Mouse (Mus musculus) urinary bladder, postnatal 4 days (tissue): ENCODE measurements around the gene Pnmt.
A peak's percentile ranks its signal among the peaks of the same experiment; 100 is the strongest.

Experiments
- DNase-seq, 2 experiments: peaks; one replicate each; pipeline ENCODE4 v3.0.0; 2021 to 2022; ENCODE audit warnings: low spot score in 2 of 2

The Pnmt gene

DNA sequence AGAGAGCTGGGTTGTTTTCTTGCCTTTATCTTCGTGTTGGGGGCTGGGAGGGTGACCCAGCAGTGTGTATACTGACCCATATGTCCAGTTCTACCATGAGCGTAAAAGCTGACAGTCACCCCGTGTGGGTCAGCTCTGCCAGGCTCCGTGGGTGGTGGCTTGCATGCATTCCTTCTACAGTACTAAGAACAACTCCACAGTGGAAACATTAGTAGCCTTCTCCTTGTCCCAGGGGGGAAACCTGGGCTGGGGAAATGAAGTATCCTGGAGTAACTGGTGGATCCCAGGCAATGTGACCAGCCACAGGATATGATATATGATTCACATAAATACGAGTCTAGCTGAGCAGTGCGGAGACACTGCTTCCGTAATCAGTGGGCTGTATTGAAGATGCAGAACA lies 27.5 kb downstream of the Pnmt start:
- DNase-seq: no peak

GRCm38 (mm10) chr11:98414162-98414561 lies 27.9 kb downstream of the Pnmt start:
- DNase-seq: no peak

DNA sequence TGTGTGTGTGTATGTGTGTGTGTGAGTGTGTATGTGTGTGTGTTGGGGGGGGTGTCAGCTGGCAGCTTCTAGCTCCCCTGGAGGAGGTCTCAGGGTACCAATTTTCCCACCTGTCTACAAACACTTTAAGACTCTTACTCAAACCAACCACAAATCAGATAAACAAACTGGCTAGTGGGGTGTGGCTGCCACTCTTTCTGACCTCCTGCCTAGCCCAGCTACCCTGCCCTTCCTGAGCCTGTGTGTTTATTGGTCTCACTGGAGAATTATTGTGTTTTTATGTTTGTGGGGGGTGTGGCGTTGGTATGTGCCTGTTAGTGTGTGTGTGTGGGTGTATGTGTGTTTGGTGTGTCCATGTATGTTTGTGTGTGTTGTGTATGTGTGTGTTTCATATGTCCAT lies 30.8 kb downstream of the Pnmt start:
- DNase-seq: no peak

DNA sequence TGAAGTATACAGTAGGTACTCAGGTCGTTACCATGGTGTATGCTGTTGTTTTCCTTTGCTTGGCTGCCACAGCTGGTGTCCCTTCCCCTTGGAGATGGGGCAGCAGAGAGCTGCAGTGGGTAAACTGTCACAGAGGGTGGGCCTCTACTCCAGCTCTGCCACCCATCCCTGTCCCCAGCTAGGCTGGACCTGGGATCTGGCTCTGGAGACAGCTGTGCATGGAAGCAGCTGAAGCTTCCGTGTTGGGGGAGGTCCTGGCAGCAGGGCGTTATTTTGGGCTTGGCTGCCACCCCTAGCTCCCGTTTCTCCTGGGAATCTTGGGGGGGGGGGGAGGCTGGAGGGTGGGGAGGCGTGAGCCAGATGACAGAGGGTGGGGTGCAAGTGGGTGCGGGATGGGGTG lies 32.0 kb downstream of the Pnmt start:
- DNase-seq: no peak

GRCm38 (mm10) chr11:98418939-98419547 lies 32.8 kb downstream of the Pnmt start:
- peak in 1 of 2 experiments; percentile 52 for DNase-seq

DNA sequence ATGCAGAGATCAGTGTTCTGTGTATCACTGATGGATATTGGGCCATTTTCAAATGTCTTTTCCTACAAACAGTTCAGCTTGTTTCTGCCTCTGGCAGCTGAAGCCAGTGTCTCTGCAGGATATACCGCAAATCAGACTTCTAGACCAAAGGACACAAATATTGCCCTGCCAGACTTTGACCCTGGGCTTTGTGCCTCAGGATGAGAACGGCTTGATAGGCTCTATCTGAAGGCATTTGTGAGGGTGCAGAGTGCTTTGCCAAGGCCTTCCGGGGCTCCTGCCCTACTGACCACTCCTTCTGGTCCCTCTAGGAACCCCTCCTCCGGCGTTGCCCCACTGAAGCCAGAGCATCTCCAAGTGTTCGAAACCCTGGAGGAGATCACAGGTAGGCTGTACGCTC lies 40.3 kb downstream of the Pnmt start:
- DNase-seq: no peak

- DNase-seq: no peak
Observed at GRCm38 (mm10) chr11:98428436-98428835, 42.2 kb downstream of the Pnmt start.

DNA sequence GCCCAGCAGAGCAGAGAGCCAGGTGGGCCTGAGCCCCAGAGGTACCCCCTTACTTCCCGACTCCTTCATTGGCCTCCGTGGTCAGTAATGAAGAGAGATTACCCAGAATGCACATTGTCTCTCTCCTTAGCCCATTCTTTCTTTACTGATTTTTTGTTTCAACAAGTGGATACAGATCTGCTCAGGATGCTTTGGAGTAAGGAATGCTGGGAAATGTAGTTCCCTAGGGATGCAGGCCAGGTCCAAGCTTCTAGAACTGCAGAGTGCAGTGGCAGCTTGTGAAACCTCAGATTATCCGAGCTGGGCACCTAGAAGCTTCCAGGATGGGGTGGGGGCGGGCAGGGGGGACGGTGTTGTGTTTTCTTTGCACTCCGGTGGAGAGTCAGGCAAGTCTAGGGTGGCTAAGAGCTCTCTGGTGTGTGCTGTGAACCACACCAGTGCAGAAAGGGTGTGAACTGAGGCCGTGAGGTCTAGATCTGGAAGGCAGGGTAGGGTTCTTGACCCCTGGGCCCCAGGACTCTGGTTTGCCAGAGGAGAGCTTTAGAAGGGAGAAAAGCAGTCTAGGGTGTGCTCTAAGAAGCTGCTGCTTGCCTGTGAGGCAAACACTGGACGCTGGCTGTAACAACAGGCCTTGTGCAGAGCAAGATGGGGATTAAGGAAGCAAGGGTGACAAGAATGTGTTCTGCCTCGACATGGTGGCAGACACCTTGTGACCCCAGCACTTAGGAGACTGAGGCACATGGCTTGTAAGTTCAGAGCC lies 45.7 kb downstream of the Pnmt start:
- no peak for DNase-seq

GRCm38 (mm10) chr11:98435723-98436122 lies 49.5 kb downstream of the Pnmt start:
- no peak for DNase-seq

DNA sequence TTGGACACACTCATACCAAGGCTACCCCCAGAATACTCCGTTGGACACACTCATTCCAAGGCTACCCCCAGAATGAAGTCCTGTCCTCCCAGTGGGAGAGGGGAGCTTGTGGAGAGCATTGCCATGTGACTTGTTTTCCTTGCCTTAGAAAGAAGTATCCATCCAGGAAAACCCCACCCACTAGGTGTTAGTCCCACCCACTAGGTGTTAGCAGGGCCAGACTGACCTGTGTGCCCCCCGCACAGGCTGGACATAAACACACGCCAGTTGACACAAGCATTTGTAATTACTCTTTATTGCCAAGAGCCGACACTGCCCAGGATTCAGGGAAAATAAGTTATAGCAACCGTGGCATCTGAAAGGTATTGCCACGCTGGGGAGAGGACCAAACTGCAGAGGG lies 51.2 kb downstream of the Pnmt start:
- no peak for DNase-seq
